Mouse (Mus musculus) CD4-positive, CD25-positive, alpha-beta regulatory T cell, adult 9 weeks (primary cell): ENCODE measurements around the gene Agl. TPM values are rescaled to one million over a fixed set of nuclear protein-coding genes. Genes with fewer than 3 reads are reported as not detected.

Experiments
- polyA plus RNA-seq: library from polyadenylated mRNA; unstranded; fragments of 100-300 nt; shearing (Covaris generic); gene quantifications from one replicate; pipeline ENCODE4 v1.2.1, GENCODE M21; 2017

The Agl gene
- polyA plus RNA-seq, result 4.7 TPM

GRCm38 (mm10) chr3:116807811-116808506, at the start of gene Agl:
Agl (minus strand) TSS chr3:116808166.

GRCm38 (mm10) chr3:116712436-116712881, 95.5 kb downstream of the Agl start, which contains the start of gene Slc35a3:
Slc35a3 (minus strand) TSS chr3:116712831.

Other genes with a start within 250 kb of the Agl start
- gene Lrrc39, start 245.2 kb downstream of the Agl start, polyA plus RNA-seq, result 0.96 TPM
- 7.5 TPM for gene Sass6, start 213.2 kb downstream of the Agl start, polyA plus RNA-seq
- gene Trmt13, start 193.6 kb downstream of the Agl start, polyA plus RNA-seq, result 51.7 TPM
- 50.1 TPM for gene Mfsd14a, start 145.5 kb downstream of the Agl start, polyA plus RNA-seq
- gene Gm43191, start 126.9 kb downstream of the Agl start, polyA plus RNA-seq, result not detected
- 5.0 TPM for gene Slc35a3, start 95.3 kb downstream of the Agl start, polyA plus RNA-seq
- 32.3 TPM for gene Frrs1, start 51.3 kb upstream of the Agl start, polyA plus RNA-seq
- gene 4930455H04Rik, start 160.1 kb upstream of the Agl start, polyA plus RNA-seq, result not detected
- not detected for gene Palmd, start 160.8 kb upstream of the Agl start, polyA plus RNA-seq